Mouse (Mus musculus) urinary bladder, postnatal 25 days (tissue): Measurements from ENCODE around the gene Gm12166.
"Not testable (repeated sequence)": the region's sequence is repeated elsewhere in the genome, so short reads cannot be mapped to it uniquely, and the experiment has no call there.

Source experiments
- DNase-seq: peaks from one replicate; pipeline ENCODE4 v3.0.0; 2022; ENCODE audit warnings: low spot score

Gm12166 gene

GRCm38 (mm10) chr11:46054911-46055895 lies 3.1 kb upstream of the Gm12166 start:
- no peak for DNase-seq

GRCm38 (mm10) chr11:46054311-46054710 lies 2.2 kb upstream of the Gm12166 start:
- no peak for DNase-seq

- DNase-seq = not testable (repeated sequence)
Observed at GRCm38 (mm10) chr11:46053457-46053856, 1.3 kb upstream of the Gm12166 start.

- DNase-seq = no peak
Observed at GRCm38 (mm10) chr11:46047264-46047663, 4.9 kb downstream of the Gm12166 start.

- no peak for DNase-seq
Observed at GRCm38 (mm10) chr11:46044781-46045180, 7.3 kb downstream of the Gm12166 start.

GRCm38 (mm10) chr11:46041607-46042267 lies 10.4 kb downstream of the Gm12166 start:
- DNase-seq = no peak

- DNase-seq = no peak
Observed at GRCm38 (mm10) chr11:46040841-46041556, 11.1 kb downstream of the Gm12166 start.

- DNase-seq = peak; percentile 20
Observed at GRCm38 (mm10) chr11:46039335-46039734, 12.8 kb downstream of the Gm12166 start.

GRCm38 (mm10) chr11:46038901-46039300 lies 13.2 kb downstream of the Gm12166 start:
- no peak for DNase-seq

- no peak for DNase-seq
Observed at GRCm38 (mm10) chr11:46036374-46036773, 15.7 kb downstream of the Gm12166 start.

- no peak for DNase-seq
Observed at GRCm38 (mm10) chr11:46032956-46033355, 19.2 kb downstream of the Gm12166 start.

- no peak for DNase-seq
Observed at GRCm38 (mm10) chr11:46031470-46031869, 20.7 kb downstream of the Gm12166 start.

- no peak for DNase-seq
Observed at GRCm38 (mm10) chr11:46030026-46030425, 22.1 kb downstream of the Gm12166 start.

- no peak for DNase-seq
Observed at GRCm38 (mm10) chr11:46029485-46029884, 22.6 kb downstream of the Gm12166 start.

GRCm38 (mm10) chr11:46027952-46028814 lies 23.9 kb downstream of the Gm12166 start:
- no peak for DNase-seq

- no peak for DNase-seq
Observed at GRCm38 (mm10) chr11:46025962-46026392, 26.1 kb downstream of the Gm12166 start.

- DNase-seq = no peak
Observed at GRCm38 (mm10) chr11:46022983-46023382, 29.1 kb downstream of the Gm12166 start.

GRCm38 (mm10) chr11:46021850-46022249 lies 30.3 kb downstream of the Gm12166 start:
- DNase-seq = no peak

- DNase-seq = no peak
Observed at GRCm38 (mm10) chr11:46020246-46020645, 31.9 kb downstream of the Gm12166 start.

GRCm38 (mm10) chr11:46016061-46016460 lies 36.1 kb downstream of the Gm12166 start:
- DNase-seq = peak; percentile 76
